Mouse (Mus musculus) olfactory bulb, adult 2 months (tissue): ENCODE measurements at regions not wholly inside any gene's neighbourhood (a gene's known extent, or its start where the extent isn't known, plus 50 kb on each side); places are given as distances from the start of the nearest gene placed in this dataset.

Experiments
- CTCF ChIP-seq: fragments of 200-500 bp; IDR thresholded peaks from 2 replicates; pipeline ENCODE4 v1.5.1; 2012; ENCODE audit warnings: low read depth, mild to moderate bottlenecking, low read length, moderate library complexity; ENCODE audit not compliant: insufficient read depth
- POLR2A ChIP-seq: fragments of 200-500 bp; IDR thresholded peaks from 2 replicates; pipeline ENCODE4 v1.6.1; 2012; ENCODE audit warnings: mild to moderate bottlenecking, low read depth, low read length, moderate library complexity; ENCODE audit not compliant: insufficient read depth

DNA sequence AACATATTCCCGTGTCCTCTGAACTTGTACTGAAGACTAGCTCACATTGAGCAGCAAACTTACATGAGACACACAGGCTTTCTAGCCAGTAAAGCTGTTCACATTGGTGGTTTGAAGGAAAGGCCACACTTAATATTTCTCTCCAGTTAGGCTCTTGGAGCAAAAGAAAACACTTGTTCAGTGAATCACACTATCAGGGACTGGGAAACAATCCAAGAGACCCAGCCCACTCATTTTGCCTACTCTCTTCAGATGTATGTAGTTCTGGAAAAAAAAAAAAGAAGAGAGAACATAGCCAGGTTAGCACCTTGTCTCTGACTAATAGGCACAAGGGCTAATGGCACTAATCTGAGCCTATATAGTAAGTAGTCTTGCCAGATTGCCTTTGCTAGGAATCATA lies 165.9 kb downstream of the Lyplal1 start:
- TF ChIP-seq CTCF (no peak), POLR2A (no peak)
